Mouse (Mus musculus): Measurements from ENCODE around the gene Rbm34. TPM values are rescaled to one million over a fixed set of nuclear protein-coding genes. Genes with fewer than 3 reads are reported as not detected.

The Rbm34 gene
- polyA plus RNA-seq, 1 experiment from 2014 or later: 22.7 TPM

GRCm38 (mm10) chr8:126976608-126977348 lies 5.9 kb upstream of the Rbm34 start:
- no peak overlapping the region for H3K27ac ChIP-seq
- no peak overlapping the region for H3K4me3 ChIP-seq
- no peak overlapping the region for H3K4me2 ChIP-seq
- H3K4me1 ChIP-seq: peaks cover 15% of the 10 kb centered on the region
- peaks cover 12% of the 10 kb centered on the region; the same call in 1 of the 2 replicates for H3K27me3 ChIP-seq
- WGBS: 70% methylated on average over 8 of the region's 8 CpGs
- no peaks in the 10 kb centered on the region for H3K36me3 ChIP-seq
- H3K9me3 ChIP-seq: no peaks in the 10 kb centered on the region
- no peak for ATAC-seq (ENCODE audit: borderline replicate concordance, extremely low read depth, low FRiP score, low TSS enrichment)
- H3K9ac ChIP-seq: no peak overlapping the region

- Histone ChIP-seq H3K36me3 (no peaks in the 10 kb centered on the region), H3K9me3 (no peaks in the 10 kb centered on the region), H3K4me3 (no peak overlapping the region), H3K9ac (no peak overlapping the region), H3K4me1 (peaks cover 15% of the 10 kb centered on the region), H3K4me2 (no peak overlapping the region), H3K27ac (no peak overlapping the region), H3K27me3 (peaks cover 12% of the 10 kb centered on the region; the same call in 1 of the 2 replicates)
- WGBS: 14% methylated on average over 1 of the region's 1 CpGs
- no peak for ATAC-seq (ENCODE audit: borderline replicate concordance, extremely low read depth, low FRiP score, low TSS enrichment)
These were observed 4.8 kb upstream of the Rbm34 start for GRCm38 (mm10) chr8:126975706-126976105.

- H3K4me1 ChIP-seq: peaks cover 14% of the 10 kb centered on the region
- no peak for ATAC-seq (ENCODE audit: borderline replicate concordance, extremely low read depth, low FRiP score, low TSS enrichment)
- H3K4me3 ChIP-seq: no peak overlapping the region
- H3K4me2 ChIP-seq: no peak overlapping the region
- H3K27ac ChIP-seq: no peak overlapping the region
- H3K27me3 ChIP-seq: peaks cover 12% of the 10 kb centered on the region; the same call in 1 of the 2 replicates
- no peaks in the 10 kb centered on the region for H3K9me3 ChIP-seq
- H3K9ac ChIP-seq: no peak overlapping the region
- no peaks in the 10 kb centered on the region for H3K36me3 ChIP-seq
- WGBS: 77% methylated on average over 4 of the region's 4 CpGs
These were observed 3.6 kb upstream of the Rbm34 start for GRCm38 (mm10) chr8:126974511-126974910.

- H3K36me3 ChIP-seq: peaks cover 5% of the 10 kb centered on the region; the same call in 1 of the 2 replicates
- WGBS: 64% methylated on average over 9 of the region's 9 CpGs
- H3K27ac ChIP-seq: no peak overlapping the region
- H3K4me3 ChIP-seq: no peak overlapping the region
- no peak overlapping the region for H3K9ac ChIP-seq
- no peak overlapping the region for H3K4me2 ChIP-seq
- peaks cover 12% of the 10 kb centered on the region; the same call in 1 of the 2 replicates for H3K27me3 ChIP-seq
- peaks cover 7% of the 10 kb centered on the region for H3K4me1 ChIP-seq
- no peak for ATAC-seq (ENCODE audit: borderline replicate concordance, extremely low read depth, low FRiP score, low TSS enrichment)
- H3K9me3 ChIP-seq: no peaks in the 10 kb centered on the region
These were observed 2.9 kb upstream of the Rbm34 start for GRCm38 (mm10) chr8:126973686-126974265.

GRCm38 (mm10) chr8:126972649-126973048 lies 1.8 kb upstream of the Rbm34 start:
- Histone ChIP-seq H3K4me2 (no peak overlapping the region), H3K4me3 (no peak overlapping the region), H3K27me3 (peaks cover 7% of the 10 kb centered on the region; the same call in 1 of the 2 replicates), H3K9ac (no peak overlapping the region), H3K27ac (no peak overlapping the region), H3K36me3 (peaks cover 15% of the 10 kb centered on the region), H3K9me3 (no peaks in the 10 kb centered on the region), H3K4me1 (peaks cover 5% of the 10 kb centered on the region)
- WGBS: 62% methylated on average over 2 of the region's 2 CpGs
- ATAC-seq (ENCODE audit: borderline replicate concordance, extremely low read depth, low FRiP score, low TSS enrichment): no peak

GRCm38 (mm10) chr8:126972102-126972501 lies 1.2 kb upstream of the Rbm34 start:
- no peak overlapping the region for H3K4me2 ChIP-seq
- peaks cover 20% of the 10 kb centered on the region for H3K36me3 ChIP-seq
- no peaks in the 10 kb centered on the region for H3K9me3 ChIP-seq
- ATAC-seq (ENCODE audit: borderline replicate concordance, extremely low read depth, low FRiP score, low TSS enrichment): no peak
- 0 out of 2 replicates have a peak, but pooled peaks cover 5% of the 10 kb centered on the region for H3K27me3 ChIP-seq
- no peak overlapping the region for H3K9ac ChIP-seq
- no peak overlapping the region for H3K27ac ChIP-seq
- WGBS: 86% methylated on average over 2 of the region's 2 CpGs
- no peak overlapping the region for H3K4me3 ChIP-seq
- H3K4me1 ChIP-seq: peaks cover 5% of the 10 kb centered on the region

GRCm38 (mm10) chr8:126971314-126971664 lies 418 bp upstream of the Rbm34 start:
- Histone ChIP-seq H3K4me3 (peak overlapping the region; percentile 95), H3K9me3 (no peaks in the 10 kb centered on the region), H3K27ac (peak overlapping the region; percentile 63), H3K4me1 (peaks cover 5% of the 10 kb centered on the region), H3K4me2 (peak overlapping the region; percentile 94), H3K27me3 (0 out of 2 replicates have a peak, but pooled peaks cover under 1% of the 10 kb centered on the region), H3K9ac (peak overlapping the region; percentile 65), H3K36me3 (peaks cover 25% of the 10 kb centered on the region)
- peak; percentile 35 for ATAC-seq (ENCODE audit: borderline replicate concordance, extremely low read depth, low FRiP score, low TSS enrichment)
- WGBS: 9% methylated on average over 13 of the region's 13 CpGs

- H3K4me2 ChIP-seq: no peak overlapping the region
These were observed 1.3 kb downstream of the Rbm34 start for GRCm38 (mm10) chr8:126969546-126969945.

GRCm38 (mm10) chr8:126968107-126968506 lies 2.8 kb downstream of the Rbm34 start:
- 93% methylated on average over 6 of the region's 6 CpGs for WGBS
- Histone ChIP-seq H3K4me2 (no peak overlapping the region), H3K36me3 (peaks cover 41% of the 10 kb centered on the region), H3K9me3 (no peaks in the 10 kb centered on the region), H3K9ac (no peak overlapping the region), H3K27ac (no peak overlapping the region), H3K4me3 (no peak overlapping the region), H3K27me3 (no peaks in the 10 kb centered on the region), H3K4me1 (peaks cover 5% of the 10 kb centered on the region)
- no peak for ATAC-seq (ENCODE audit: borderline replicate concordance, extremely low read depth, low FRiP score, low TSS enrichment)

More at GRCm38 (mm10) chr8:126969546-126969945, 1.3 kb downstream of the Rbm34 start:
- ATAC-seq (ENCODE audit: borderline replicate concordance, extremely low read depth, low FRiP score, low TSS enrichment): no peak
- H3K36me3 ChIP-seq: peaks cover 34% of the 10 kb centered on the region
- WGBS: 83% methylated on average over 1 of the region's 1 CpGs
- H3K27me3 ChIP-seq: no peaks in the 10 kb centered on the region
- H3K4me3 ChIP-seq: no peak overlapping the region
- peaks cover 5% of the 10 kb centered on the region for H3K4me1 ChIP-seq
- no peak overlapping the region for H3K27ac ChIP-seq
- no peaks in the 10 kb centered on the region for H3K9me3 ChIP-seq
- H3K9ac ChIP-seq: no peak overlapping the region

GRCm38 (mm10) chr8:126965246-126965645 lies 5.6 kb downstream of the Rbm34 start:
- ATAC-seq (ENCODE audit: borderline replicate concordance, extremely low read depth, low FRiP score, low TSS enrichment): no peak
- no peak overlapping the region for H3K27ac ChIP-seq
- H3K4me3 ChIP-seq: no peak overlapping the region
- 78% methylated on average over 6 of the region's 6 CpGs for WGBS
- H3K36me3 ChIP-seq: peaks cover 59% of the 10 kb centered on the region
- peaks cover 5% of the 10 kb centered on the region for H3K4me1 ChIP-seq
- no peaks in the 10 kb centered on the region for H3K9me3 ChIP-seq
- H3K9ac ChIP-seq: no peak overlapping the region
- H3K27me3 ChIP-seq: no peaks in the 10 kb centered on the region
- no peak overlapping the region for H3K4me2 ChIP-seq

- no peak for ATAC-seq (ENCODE audit: borderline replicate concordance, extremely low read depth, low FRiP score, low TSS enrichment)
- Histone ChIP-seq H3K27ac (no peak overlapping the region), H3K27me3 (no peaks in the 10 kb centered on the region), H3K9ac (no peak overlapping the region), H3K4me3 (no peak overlapping the region), H3K36me3 (peaks cover 61% of the 10 kb centered on the region), H3K4me2 (no peak overlapping the region), H3K4me1 (no peaks in the 10 kb centered on the region), H3K9me3 (no peaks in the 10 kb centered on the region)
- whole genome bisulfite sequencing: 95% methylated on average over 1 of the region's 1 CpGs
These were observed 8.0 kb downstream of the Rbm34 start for GRCm38 (mm10) chr8:126962871-126963270.

GRCm38 (mm10) chr8:126961516-126961915 lies 9.4 kb downstream of the Rbm34 start:
- no peaks in the 10 kb centered on the region for H3K4me1 ChIP-seq
- no peak overlapping the region for H3K4me2 ChIP-seq
- no peaks in the 10 kb centered on the region for H3K27me3 ChIP-seq
- H3K4me3 ChIP-seq: no peak overlapping the region
- H3K36me3 ChIP-seq: peaks cover 62% of the 10 kb centered on the region
- ATAC-seq (ENCODE audit: borderline replicate concordance, extremely low read depth, low FRiP score, low TSS enrichment): no peak
- no peak overlapping the region for H3K27ac ChIP-seq
- 90% methylated on average over 3 of the region's 3 CpGs for WGBS
- H3K9ac ChIP-seq: no peak overlapping the region
- no peaks in the 10 kb centered on the region for H3K9me3 ChIP-seq

All from lung, embryonic 15.5 days (tissue).